Mouse (Mus musculus) c-Kit-positive CD71-positive TER-119-negative erythroid progenitor cells, embryonic 14.5 days (primary cell): ENCODE results near the gene Kazn.

Source experiments
- DNase-seq: peaks from one replicate; pipeline ENCODE4 v3.0.0-alpha.2; 2013; ENCODE audit warnings: low read depth

Gene Kazn

DNA sequence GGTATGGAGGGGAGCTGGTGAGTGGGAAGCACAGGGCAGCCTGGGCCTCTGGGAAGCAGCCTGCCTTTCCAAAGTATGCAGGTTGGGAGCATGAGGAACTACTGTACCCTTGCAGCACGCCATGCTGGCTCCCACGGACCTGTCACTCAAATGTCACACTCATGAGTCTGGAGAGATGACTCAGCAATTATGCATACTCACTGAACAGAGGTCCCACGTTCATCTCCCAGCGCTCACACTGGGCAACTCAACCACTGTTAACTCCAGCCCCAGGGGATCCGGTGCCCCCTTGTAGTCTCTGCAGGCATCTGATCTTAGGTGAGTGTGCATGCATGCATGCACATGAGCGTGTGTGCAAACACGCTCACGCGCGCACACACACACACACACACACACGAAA is 184.6 kb downstream of the Kazn start:
- DNase-seq: no peak

DNA sequence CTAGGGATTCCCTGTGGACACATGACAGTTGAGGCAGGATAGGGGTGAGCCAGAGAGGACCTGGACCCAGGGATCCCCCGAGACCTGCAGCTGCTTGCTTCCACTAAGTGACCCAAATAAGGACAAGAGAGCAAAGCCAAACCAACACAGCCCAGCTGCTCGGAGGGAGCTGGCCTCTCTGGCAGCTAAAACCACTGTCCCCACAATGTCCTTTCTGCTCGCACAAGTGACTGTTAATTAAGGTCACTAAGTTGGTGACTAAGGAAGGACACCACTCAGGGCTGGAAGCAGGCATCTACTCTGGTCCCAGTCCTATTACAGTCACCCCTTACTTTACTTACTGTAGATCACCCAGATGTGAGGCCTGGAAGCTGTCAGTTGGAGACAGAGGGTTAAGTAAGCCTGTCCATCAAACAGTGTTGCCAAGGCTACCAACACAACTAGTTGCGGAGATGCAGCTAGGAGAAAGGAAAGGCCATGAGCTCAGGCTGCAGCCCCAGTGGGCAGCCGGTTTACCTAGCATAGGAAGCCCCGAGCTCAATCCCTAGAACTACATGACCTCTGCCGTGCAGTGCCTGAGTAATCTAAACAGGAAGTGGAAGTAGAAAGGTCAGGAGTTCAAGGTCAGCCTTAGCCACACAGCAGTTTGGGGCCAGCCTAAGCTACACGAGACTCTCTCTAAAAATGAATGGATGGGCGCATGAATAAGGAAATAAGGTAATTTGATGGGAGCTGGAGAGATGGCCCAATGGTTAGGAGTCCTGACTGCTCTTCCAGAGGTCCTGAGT is 185.3 kb downstream of the Kazn start:
- DNase-seq: no peak

DNA sequence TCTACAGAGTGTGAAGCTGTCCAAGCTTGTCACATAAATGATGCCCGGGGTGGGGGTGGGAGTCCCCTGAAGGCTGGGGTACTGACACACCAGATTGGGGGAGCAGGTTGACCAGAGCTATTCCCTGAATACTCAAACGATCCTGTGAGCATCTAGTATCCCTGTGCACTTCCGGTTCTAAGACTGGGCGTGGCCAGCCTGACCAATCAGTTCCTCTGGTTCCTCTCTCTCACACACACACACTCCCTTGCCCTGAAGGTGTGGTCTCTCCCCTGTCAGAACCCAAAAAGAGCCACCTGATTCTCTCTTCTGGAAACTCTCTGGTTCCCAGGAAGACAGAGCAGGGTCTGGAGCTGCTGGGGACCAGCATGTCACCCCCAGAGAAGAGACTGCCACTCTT is 185.9 kb downstream of the Kazn start:
- DNase-seq: no peak

DNA sequence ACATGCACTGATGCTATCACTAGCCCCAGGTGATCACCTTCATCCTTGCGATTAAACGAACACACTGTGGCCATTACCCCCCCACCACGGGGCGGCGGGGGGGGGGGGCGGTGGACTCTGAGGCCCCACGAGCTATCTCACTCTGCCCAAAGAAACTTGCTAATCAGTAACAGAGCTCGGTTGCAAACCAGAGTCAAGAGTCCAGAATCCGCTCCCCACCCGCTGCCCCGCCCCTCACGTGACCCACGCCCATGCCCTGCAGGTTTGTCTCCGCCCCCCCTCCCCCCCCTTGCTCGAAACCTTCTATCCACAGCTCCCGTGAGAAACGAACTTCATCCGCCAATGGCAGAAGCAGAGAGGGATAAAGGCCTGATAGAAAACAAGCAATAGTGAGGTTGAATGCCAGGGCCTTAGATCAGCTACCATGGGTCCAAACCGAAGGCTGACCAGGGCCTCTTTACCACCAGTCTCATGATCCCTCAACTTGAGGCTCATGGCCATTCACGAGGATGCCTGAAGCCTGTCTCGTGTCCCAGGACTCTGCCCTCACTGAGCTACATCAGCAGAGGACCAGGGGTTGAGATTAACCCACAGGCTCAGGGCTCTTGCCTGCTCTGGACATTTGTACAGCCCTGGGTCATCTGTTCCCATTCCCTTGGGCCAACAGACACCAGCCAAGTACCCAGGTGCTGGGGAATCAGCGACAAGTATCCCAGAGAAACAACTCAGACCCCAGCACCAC is 186.6 kb downstream of the Kazn start:
- DNase-seq: no peak
